Mouse (Mus musculus) lung, adult 18-20 months (tissue): ENCODE measurements around the gene Inca1.
A peak's percentile ranks its signal among the peaks of the same experiment; 100 is the strongest.

Experiments
- DNase-seq, 2 experiments: peaks; one replicate each; pipeline ENCODE4 v3.0.0; 2022; ENCODE audit warnings: mixed read lengths in 2 of 2

Gene Inca1

DNA sequence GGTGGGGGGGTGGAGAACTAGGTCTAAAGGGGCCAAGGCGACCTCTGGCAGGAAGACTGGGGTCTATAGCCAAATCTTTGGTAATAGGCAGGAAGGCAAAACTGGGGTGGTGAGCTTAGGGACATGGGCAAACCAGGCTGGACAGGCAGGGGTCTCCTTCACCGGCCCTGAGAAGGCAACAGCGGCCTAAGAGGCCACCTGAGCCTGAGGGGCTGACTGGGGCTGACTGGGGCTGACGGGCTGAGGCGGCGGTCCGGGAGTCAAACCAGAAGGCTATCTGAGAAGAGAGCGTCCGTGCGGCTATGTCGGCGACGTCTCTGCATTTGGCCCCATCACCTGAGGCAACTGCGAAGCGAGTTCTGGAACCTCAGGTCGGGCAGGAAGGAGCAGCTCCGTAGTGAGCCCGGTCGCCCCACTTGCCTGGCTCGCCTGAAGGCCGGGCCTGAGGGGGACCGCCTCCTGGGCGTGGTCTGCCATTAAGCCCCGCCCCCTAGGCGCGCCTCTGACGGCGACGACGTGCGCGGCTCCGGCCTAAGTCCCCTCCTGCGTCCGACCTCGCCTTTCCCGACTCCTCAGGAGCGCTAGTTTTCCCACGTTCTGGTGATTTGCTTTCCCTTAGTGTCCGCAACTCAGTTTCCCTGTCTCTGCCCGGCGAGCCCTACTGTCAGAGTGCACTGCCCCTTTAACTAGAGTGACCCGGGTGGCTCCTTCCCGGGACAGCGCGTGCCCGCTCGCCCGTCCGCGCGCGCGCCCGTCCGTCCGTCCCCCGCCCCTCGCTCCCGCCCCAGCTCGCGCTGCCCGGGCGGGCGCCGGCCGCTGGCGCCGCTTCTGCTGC is at the start of gene Inca1, which contains the start of gene Kif1c:
TSS of gene Inca1 (minus strand) at position 434 of the 835 bp plus-strand sequence.
TSS of gene Kif1c (plus strand) at position 827 of the 835 bp plus-strand sequence.
- DNase-seq = peak; percentile 93

DNA sequence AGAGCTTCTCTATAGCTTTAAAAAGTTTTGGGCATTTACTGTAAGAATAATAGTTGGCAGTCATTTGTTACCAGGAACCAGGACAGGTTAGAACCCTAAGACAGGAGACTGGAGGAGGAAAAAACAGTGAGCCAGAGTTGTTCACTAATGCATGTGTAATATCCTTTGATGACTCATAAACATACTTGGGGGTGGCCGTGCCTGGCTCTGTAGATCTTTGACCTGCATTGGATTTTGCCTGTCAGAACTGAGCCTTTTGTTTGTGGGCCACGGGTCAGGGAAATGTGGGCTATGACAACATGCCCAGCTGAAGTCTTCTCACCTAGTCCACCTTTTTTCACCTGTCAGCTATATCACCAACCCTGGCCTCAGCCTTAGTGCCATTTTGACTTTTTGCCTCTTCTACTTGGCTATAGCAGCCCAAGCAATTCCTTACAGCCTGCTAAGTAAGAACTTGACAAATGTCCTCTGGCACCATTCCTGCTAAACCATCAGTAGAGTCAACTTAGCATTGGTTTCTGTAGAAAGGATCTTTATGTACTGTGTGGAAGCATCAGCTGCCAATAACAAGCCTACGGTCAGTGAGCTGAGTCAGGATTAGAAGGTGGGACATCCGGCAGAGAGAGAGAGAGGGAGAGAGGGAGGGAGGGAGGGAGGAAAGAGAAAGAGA is 48.1 kb upstream of the Inca1 start:
- DNase-seq = no peak

DNA sequence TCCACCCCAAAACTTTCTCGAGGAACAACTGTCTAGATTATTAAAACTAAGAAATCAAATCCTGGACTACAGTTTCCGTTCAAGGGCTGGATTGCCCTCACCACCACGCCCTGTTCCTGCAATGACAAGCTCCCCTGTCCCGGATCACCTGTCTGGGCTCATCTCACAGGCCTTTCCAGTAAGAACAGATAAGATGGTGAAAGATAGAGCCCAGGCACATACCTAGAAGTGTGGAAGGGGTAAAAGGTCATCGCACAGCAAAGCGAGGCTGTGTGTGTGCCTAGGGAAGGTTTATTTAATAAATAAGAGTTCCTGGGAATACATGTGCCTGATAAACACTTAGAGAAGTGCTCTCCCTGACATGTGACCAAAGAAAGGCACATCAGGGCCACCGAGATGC is 45.7 kb upstream of the Inca1 start:
- DNase-seq = no peak

DNA sequence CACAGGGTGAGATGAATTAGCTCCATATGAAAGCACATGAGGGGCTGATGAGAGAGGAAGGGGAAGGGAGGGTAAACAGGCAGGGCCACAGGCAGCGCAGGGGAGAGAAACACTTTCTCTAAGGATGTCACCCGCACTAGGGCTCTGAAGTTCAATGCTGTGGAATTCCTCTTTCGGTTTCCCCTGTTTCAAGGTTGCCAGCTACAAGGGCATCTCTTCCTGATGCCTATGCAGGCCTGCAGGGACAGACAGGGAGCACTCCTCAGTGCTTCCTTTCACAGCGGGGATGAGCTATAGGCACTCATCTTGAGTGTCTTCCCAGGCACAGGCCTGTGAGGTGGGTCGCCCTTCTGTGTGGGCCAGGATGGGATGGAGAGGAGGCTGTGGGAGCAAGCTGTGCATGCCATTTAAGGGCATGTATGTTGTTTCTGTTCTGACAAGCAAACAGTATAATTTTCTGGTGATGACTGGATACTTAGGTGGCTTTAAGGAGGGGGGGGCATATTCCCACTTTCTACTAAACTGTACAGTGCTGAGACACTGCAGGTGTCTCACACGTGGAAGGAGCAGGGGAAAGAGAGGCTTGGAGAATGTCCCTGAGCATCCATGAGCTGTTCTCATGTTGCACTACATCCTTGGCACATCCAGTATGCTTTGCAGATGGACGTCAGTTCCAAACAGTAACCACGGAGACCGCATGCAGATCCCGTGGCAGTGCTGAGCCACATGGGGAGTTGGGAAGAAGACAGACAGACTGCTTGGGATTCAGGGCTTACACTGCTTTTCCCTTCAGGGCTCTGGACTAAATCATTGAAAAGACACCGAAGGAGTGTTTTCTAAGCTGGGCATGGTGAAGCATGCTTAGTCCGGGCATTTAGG is 42.9 kb upstream of the Inca1 start:
- DNase-seq = no peak

DNA sequence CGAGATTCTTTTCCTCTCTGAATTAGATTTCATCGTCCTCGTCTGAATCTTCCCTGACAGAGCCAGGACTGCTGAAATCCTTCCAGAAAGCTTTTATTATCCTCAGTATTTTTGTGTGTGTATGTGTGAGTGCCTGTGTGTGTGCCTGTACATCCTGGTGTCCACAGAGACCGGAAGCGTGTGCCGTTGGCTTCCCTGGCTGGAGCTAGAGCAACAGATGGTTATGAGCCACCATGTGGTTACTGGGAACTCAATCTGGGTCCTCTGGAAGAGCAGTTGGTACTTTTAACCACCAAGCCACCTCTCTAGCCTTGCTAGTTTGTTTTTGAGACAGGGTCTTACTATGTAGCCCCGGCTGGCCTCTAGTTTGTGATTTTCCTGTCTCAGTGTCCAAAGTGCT is 42.2 kb upstream of the Inca1 start:
- no peak for DNase-seq

DNA sequence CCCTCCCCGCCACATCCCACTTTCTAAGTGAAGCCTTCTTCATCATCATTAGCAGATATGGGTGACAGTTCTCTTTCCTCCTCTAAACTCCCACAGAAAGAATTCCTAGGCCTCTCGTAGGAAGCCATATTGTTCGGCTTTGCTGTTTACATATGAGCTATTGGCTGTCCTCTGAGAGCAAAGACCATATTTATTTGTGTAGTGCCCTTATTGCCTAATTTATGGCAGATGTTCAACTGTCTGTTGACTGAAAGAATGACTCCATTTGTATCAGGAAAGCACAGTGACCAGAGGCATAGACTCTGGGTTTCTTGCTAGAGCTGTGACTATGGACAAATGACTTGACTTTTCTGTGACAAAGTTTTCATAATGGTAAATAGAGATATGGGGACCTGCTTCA is 41.6 kb upstream of the Inca1 start:
- no peak for DNase-seq

DNA sequence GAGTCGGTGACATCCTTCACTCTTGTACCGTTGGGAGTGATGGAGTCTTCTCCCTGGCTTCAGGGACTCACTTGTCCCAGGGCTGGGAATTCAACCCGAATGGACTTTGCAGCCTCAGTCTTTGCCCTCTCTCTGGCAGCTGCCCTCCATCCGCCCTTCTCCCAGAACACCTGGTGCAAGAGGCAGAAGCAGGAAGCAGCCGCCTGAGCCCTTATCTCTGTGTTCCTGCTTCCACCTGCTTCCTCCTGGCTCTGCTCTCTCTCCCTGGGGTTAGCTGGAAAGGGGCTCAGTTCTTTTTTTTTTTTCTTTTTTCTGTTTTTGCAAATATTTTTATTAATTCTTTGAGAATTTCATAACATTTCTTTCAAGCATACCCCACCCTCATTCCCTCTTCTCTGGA is 37.8 kb upstream of the Inca1 start:
- DNase-seq = no peak

DNA sequence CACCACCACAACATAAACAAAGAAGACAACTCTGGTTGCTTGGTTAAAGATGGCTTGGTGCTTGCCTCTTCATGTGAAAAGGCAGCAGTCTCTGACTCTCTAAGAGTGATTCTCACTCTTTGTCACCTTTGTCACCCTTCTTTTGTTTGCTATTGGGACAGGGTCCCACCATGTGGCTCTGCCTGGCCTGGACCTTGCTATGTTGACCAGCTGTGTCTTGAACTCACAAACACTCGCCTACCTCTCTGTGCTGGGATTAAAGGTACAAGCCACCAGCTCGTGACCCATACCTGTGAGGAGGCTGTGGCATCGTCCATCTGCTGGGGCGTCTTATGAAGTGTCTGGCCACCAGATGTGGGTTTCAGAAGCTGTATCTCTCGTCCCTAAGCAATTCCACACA is 33.3 kb upstream of the Inca1 start:
- no peak for DNase-seq

DNA sequence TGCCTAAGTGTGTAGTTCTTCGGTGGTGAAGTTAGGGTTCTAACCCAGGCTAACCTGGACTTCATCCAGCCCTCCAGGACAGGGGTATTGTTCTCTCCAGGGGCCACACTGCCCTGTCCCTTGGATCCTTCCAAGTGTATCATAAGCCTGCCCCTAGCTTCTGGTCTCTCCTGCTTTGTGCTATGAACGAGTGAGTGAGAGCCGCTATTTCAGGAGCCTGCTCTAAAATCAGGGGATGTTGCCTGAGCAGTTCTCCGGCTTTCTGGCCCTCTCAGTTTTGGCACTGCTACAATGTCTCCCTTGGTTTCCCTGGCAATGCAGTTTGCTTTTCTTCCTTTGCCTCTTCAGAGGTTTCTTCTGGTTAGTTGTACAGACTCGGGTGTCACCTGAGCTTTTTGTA is 31.2 kb upstream of the Inca1 start:
- no peak for DNase-seq

DNA sequence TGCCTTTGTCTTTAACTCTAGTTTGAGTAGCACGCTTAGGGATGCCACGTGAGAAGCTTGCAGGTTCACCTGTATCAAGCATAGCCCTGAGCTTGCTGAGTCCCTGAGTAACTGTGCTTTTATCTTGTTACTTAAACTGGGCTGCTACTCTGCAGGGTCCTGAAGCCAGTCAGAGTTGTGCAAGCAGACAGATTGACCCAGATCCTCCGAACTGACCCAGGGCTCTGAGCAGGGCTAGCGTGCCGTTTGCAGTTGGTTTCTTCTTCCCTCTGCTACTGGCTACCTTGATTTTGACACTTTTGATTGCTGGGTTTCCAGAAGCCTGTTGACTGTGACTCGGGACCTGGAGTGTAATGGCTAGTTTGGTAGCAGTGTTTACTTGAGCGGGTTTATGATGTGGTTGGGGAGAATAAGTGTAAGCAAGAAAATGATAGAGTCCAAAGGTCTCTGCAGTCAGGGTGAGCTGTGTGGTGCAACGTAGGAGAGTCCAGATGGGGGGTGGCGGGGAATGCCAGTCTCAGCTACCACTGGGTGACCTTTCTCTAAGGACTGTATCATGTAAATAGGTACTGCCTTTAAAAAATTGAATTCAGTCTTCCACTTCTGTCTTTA is 30.6 kb upstream of the Inca1 start:
- DNase-seq = no peak

DNA sequence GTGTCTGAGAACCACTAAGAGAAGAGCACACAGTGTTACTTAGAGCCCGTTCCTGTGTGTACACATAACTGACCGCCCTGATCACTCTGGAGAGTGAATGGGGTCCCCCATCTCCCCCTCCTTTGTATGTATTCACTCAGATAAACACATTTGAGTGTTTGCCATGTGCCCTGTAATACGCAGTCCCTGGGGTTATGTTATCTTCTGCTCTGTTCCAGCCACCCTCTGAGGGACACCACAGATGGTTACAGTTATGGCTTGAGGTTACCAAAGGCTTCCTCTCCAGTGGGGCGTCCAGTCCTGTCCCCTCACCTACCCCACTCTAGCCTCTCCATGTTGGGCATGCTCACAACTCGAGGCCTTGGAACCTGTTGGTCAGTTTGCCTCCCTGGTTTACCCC is 27.4 kb upstream of the Inca1 start:
- no peak for DNase-seq

DNA sequence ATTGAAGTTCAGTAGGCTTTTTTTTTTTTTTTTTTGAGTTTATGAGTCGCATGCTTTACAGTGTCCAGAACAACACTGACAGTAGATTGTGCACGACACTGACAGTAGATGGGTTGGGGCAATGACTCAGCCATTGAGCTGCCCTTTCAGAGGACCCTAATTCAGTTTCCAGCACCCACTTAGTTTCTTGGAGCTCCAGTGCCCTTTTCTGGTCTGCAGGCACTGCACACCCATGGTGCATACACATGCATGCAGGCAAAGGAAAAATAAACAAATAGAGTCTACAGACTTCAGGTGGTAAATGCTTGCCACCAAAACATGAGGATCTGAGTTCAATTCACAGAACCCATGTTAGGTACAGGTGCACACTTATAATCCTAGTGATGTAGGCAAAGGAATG is 26.6 kb upstream of the Inca1 start:
- DNase-seq = no peak

DNA sequence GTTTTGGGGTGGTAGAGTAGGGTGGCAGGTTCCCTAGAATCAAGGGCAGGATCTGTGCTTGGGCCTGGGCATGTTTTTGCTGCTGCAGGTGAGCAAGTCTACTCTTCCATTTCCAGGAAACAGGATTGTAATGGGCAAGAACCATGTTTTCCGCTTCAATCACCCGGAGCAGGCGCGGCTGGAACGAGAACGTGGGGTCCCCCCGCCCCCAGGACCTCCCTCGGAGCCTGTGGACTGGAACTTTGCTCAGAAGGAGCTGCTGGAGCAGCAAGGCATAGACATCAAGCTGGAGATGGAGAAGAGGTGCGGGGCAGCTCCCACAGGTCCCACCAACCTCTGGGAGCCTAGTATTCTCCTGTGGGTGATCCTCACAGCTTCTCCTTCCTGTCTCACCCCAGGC is 24.8 kb upstream of the Inca1 start:
- no peak for DNase-seq

DNA sequence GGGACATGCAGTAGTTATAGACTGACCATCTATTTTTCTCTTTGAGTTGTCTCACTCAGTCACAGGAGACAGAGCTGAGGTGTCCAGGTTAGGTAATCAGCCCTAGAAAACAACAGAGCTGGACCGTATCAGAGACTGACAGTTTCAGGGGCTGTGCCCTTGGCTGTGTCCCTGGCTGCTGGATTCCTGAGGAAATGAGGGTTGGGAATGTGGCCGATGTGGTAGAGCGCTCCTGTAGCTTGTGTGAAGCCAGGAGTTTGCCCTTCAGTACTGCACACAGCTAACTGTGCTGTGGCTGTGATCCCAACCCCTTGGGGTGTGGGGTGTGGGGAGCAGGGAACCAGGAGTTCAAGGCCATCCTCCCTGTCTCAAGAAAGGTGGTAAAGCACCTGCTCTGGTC is 21.1 kb upstream of the Inca1 start:
- DNase-seq = no peak

DNA sequence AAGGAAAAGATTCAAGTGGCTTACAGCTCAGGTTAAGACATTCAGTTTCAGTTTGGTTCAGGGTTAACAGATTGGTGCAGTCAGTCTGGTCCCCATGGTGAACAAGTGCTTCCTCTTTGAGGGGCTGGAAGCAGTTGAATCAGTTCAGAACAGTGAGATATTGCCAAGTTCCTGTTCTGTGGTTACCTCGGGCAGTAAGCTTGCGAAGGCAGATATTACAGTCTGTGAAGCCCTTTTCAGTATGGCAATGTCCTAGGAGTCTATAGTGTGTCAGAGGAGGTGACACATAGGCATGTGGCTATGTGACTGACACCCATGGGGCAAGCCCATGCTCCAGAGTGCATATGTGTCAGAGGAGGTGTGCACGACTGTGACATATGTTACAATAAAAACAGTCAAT is 20.6 kb upstream of the Inca1 start:
- DNase-seq = peak; percentile 25 to 32

DNA sequence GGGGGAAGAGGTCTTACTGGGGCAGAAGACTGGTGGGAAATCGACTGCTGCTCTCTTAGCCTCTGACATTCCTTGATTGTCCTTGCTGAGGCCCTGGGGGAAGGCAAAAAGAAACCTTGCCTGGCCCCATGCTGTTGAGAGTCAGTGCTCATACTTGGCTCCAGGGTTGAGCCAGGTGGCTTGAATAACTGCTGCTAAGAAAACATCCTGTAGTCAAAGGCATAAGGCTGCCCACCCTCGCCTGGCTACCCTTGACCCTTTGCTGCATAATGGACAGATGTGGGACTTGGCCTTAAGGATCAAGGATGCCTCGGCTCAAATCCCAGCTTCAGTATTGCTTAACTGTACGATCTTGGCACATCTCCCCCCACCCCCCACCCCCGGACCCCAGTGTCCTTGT is 18.5 kb upstream of the Inca1 start:
- no peak for DNase-seq

DNA sequence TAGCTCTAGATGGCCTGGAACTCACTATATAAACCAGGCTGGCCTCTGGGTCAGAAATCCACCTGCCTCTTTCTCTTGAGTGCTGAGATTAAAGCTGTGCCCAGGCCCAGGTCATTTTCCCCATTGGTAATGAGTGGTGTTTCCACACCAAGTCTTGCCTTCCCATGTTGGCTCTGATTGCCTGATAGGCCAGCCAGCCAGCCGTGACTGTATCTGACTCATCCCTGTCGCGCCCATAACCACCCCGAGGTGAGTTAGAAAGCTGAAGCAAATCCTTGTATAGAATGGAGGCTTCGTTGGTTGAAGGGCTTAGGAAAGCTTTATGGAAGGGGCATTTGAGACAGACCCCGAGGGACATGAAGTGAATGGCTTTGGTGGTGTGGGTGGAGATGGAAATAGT is 15.9 kb upstream of the Inca1 start:
- DNase-seq = no peak

DNA sequence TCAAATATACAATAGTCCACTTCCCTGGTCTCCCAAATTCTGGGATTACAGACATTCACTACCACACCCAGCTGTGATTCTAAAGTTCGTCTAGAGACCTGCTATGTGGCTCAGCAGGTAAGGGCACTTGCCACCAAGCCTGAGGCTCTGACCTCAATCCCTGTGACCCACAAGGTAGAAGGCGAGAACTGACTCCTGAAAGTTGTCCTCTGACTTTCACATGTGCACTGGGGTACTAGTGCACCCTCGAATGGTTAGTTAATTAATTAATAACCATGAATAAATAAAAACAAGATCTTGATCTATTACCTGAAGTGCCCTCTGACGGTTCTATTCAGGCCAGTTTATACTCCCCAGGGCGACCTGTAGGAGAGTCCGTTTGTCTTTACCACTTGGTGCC is 13.3 kb upstream of the Inca1 start:
- DNase-seq = no peak

DNA sequence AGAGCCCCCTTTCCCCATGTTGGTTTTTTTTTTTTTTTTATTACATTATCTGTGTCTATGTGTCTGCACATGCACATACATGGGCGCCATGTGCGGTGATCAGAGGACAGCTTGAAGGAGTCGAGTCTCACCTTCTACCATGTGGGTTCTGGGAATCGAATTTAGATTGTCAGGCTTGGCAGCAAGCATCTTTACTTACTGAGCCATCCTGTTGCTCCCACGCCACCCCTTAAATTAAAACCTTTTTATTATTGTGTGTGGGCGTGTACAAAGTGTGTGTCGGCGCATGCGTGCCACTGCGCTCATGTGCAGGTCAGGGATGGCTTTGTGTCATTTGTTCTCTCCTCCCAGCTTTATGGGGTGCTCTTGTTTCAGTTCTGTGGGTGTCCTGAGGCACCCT is 11.1 kb upstream of the Inca1 start:
- no peak for DNase-seq

DNA sequence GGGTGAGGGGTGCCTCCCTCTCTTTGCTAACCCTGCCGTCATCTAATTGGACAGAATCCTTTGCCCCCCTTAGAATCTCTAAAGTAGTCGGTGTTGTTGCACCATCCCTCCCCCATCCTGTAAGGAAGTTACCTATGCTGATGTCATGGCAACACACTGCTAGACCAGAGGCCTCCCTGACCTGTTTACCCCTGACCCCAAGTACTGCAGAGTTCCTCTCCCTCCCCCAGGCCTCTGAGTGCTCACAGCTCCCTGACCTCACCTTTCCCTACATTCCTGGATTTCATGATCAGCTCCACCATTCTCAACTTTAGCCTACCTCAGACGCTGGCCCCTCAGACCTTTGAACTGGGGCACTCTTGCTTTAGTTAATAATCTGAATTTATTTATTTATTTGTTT is 6.2 kb upstream of the Inca1 start:
- no peak for DNase-seq

DNA sequence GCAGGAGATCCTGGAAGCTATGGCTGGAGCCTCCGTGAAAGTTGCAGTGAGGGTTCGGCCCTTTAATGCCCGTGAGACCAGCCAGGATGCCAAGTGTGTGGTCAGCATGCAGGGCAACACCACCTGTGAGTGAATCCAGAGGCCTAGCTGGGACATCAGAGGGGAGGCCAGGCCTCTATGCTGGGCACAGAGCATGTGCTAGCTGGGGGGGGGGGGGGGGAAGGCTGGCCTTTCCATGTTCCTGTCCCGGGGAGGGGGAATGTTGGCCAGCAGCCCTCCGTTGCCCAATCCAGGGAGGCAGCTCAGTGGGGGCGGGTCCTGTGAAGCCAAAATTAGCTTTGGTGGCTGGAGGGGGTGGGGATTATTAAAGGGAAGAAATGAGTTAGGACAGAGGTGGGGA is 2.8 kb upstream of the Inca1 start:
- DNase-seq = peak; percentile 64 to 67

DNA sequence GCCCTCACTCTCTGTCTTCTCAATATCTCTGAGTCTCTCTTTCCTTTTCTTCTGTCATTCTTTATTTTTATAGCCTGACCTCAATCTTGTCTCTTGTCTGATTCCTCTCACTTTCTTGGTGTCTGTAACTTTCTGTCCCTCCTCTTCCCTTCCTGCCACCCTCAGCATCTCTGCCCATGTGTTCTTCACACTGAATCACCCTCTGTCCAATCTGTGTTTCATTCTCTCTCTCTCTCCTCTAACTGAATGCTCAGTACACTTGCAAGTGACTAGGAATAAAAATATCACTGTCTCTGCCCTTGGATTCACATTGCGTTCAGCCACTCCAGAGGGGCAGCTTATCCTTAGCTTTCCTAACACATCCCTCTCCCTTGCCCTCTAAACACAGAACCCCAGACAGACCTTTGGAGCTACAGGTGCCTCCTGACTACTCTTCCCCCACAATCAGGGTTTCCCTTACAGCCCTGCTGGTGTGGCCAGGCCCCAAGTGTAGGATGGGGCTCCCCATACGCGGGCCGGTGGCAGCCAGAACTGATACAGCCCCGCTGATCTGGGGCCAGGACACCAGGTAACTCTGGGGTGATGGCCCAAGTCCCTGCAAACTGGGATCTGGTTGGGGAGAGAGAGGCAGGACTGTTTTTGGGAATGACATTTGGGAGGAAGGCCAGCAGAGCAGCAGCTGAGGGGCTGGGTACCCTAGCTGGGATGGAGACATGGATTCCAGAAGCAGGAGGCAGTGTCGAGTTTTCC is 2.2 kb upstream of the Inca1 start:
- DNase-seq = no peak
